Mouse (Mus musculus) kidney, embryonic 16.5 days (tissue): ENCODE results near the gene Adh5. TPM values are rescaled to one million over a fixed set of nuclear protein-coding genes. Genes with fewer than 3 reads are reported as not detected.
"Not testable (repeated sequence)": the region's sequence is repeated elsewhere in the genome, so short reads cannot be mapped to it uniquely, and the experiment has no call there.

Experiments used
- ATAC-seq: fragments of 200-750 bp; cut with Nextera tagmentation; 2 replicates; pipeline ENCODE4 v1.8.0; 2017; ENCODE audit warnings: moderate TSS enrichment; ENCODE audit not compliant: low FRiP score, low TSS enrichment
- H3K27ac ChIP-seq: fragments of 300-500 bp; sonication (generic); 2 replicates; pipeline ENCODE4 v1.5.1; 2014; ENCODE audit warnings: low read length
- H3K27me3 ChIP-seq: fragments of 300-500 bp; sonication (generic); 2 replicates; pipeline ENCODE4 v1.6.1; 2014; ENCODE audit warnings: low read length, control low read depth, mixed read lengths; ENCODE audit not compliant: insufficient read depth
- H3K36me3 ChIP-seq: fragments of 300-500 bp; sonication (generic); 2 replicates; pipeline ENCODE4 v1.6.1; 2014; ENCODE audit warnings: low read length, control low read depth, mixed read lengths; ENCODE audit not compliant: insufficient read depth
- H3K4me1 ChIP-seq: fragments of 300-500 bp; sonication (generic); 2 replicates; pipeline ENCODE4 v1.6.1; 2014; ENCODE audit warnings: low read length, control low read depth, mixed read lengths; ENCODE audit not compliant: insufficient read depth
- H3K4me2 ChIP-seq: fragments of 300-500 bp; sonication (generic); replicated peaks from 2 replicates; pipeline ENCODE4 v1.6.1; 2014; ENCODE audit warnings: low read depth, low read length
- H3K4me3 ChIP-seq: fragments of 300-500 bp; sonication (generic); 2 replicates; pipeline ENCODE4 v1.5.1; 2014; ENCODE audit warnings: mild to moderate bottlenecking, low read length
- H3K9ac ChIP-seq: fragments of 300-500 bp; sonication (generic); replicated peaks from 2 replicates; pipeline ENCODE4 v1.6.1; 2014; ENCODE audit warnings: low read length
- H3K9me3 ChIP-seq: fragments of 300-500 bp; sonication (generic); 2 replicates; pipeline ENCODE4 v1.6.1; 2016; ENCODE audit warnings: low read length, control low read depth
- whole genome bisulfite sequencing: fragments of 180-500 bp; shearing (Covaris S2); extraction: QIAGEN DNeasy Blood & Tissue Kit; methylation state at CpG from one replicate; pipeline ENCODE4 v1.1.7; 2014; 5-methylcytosine and 5-hydroxymethylcytosine counted together
- polyA plus RNA-seq: library from polyadenylated mRNA; unstranded; fragments of >200 nt; fragmentation: Nextera tagmentation; extraction: Ambion mirVana; gene quantifications from 2 replicates; pipeline ENCODE4 v1.2.1, GENCODE M21; 2015

The Adh5 gene
- polyA plus RNA-seq, 1 experiment from 2014 or later: 276 TPM

- Histone ChIP-seq H3K9me3 (no peaks in the 10 kb centered on the region), H3K36me3 (peaks cover 91% of the 10 kb centered on the region), H3K4me3 (no peak overlapping the region), H3K27ac (no peak overlapping the region), H3K4me2 (no peak overlapping the region), H3K27me3 (no peaks in the 10 kb centered on the region), H3K4me1 (no peaks in the 10 kb centered on the region), H3K9ac (no peak overlapping the region)
- no peak for ATAC-seq
- WGBS: 89% methylated on average over 13 of the region's 13 CpGs
These were observed 12.0 kb downstream of the Adh5 start for GRCm38 (mm10) chr3:138454711-138455435.

- Histone ChIP-seq H3K4me3 (no peak overlapping the region), H3K4me2 (no peak overlapping the region), H3K9me3 (no peaks in the 10 kb centered on the region), H3K36me3 (peaks cover 84% of the 10 kb centered on the region), H3K27ac (no peak overlapping the region), H3K27me3 (no peaks in the 10 kb centered on the region), H3K9ac (no peak overlapping the region), H3K4me1 (no peaks in the 10 kb centered on the region)
- no peak for ATAC-seq
- WGBS: 94% methylated on average over 3 of the region's 3 CpGs
These were observed 15.5 kb downstream of the Adh5 start for GRCm38 (mm10) chr3:138458441-138458840.

DNA sequence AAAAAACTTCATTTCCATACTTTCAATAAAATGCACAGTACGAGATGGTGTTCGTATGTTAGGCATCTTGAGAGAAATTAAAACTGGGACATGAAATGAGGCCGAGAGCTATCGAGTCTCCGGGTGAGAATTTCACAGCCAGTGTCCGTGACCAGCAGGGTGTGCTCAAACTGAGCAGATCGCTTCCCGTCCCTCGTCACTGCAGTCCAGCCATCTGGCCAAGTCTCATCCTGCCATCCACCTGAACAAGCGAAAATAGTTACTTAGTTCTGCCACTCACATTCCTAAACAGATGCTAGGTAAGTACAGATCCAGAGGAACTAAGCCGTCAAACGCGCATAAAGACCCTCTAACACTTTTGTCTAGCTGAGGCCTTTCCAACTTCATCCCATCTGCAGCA is 17.4 kb downstream of the Adh5 start:
- WGBS: 77% methylated on average over 13 of the region's 13 CpGs
- Histone ChIP-seq H3K4me2 (no peak overlapping the region), H3K36me3 (peaks cover 78% of the 10 kb centered on the region), H3K9me3 (no peaks in the 10 kb centered on the region), H3K4me3 (no peak overlapping the region), H3K4me1 (no peaks in the 10 kb centered on the region), H3K27me3 (no peaks in the 10 kb centered on the region), H3K27ac (no peak overlapping the region), H3K9ac (no peak overlapping the region)
- no peak for ATAC-seq

- Histone ChIP-seq H3K9me3 (no peaks in the 10 kb centered on the region), H3K4me1 (no peaks in the 10 kb centered on the region), H3K9ac (no peak overlapping the region), H3K27ac (no peak overlapping the region), H3K27me3 (no peaks in the 10 kb centered on the region), H3K36me3 (peaks cover 73% of the 10 kb centered on the region), H3K4me2 (no peak overlapping the region), H3K4me3 (no peak overlapping the region)
- WGBS: 88% methylated on average over 3 of the region's 3 CpGs
- ATAC-seq: no peak
These were observed 18.9 kb downstream of the Adh5 start for GRCm38 (mm10) chr3:138461832-138462231.

DNA sequence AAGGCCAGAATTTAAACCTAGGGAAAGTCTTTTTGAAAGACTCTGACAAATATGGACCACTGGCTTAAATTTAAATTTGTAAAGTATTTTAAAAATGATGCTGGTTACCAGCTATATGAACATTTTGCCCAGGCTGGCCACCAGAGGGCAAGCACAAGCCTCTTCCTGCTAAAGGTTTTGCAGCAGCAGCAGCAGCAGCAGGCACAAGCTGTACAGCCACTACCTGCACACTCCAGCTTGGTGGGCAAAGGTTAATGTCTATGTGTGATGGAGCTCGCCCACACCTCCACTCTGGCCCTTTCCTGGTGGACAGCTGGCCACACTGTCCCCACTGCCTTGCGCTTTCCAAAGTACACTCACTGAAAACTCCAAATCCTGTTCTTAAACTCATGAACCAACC is 20.2 kb downstream of the Adh5 start:
- no peak overlapping the region for H3K4me2 ChIP-seq
- no peaks in the 10 kb centered on the region for H3K4me1 ChIP-seq
- H3K27me3 ChIP-seq: no peaks in the 10 kb centered on the region
- no peak overlapping the region for H3K9ac ChIP-seq
- 61% methylated on average over 2 of the region's 2 CpGs for WGBS
- H3K4me3 ChIP-seq: no peak overlapping the region
- no peaks in the 10 kb centered on the region for H3K9me3 ChIP-seq
- H3K27ac ChIP-seq: no peak overlapping the region
- H3K36me3 ChIP-seq: peaks cover 64% of the 10 kb centered on the region
- ATAC-seq: peak; percentile 85; the same call in 1 of the 2 replicates

GRCm38 (mm10) chr3:138463807-138464206 is 20.9 kb downstream of the Adh5 start:
- no peak overlapping the region for H3K4me3 ChIP-seq
- no peak for ATAC-seq
- WGBS: 86% methylated on average over 6 of the region's 6 CpGs
- peaks cover 65% of the 10 kb centered on the region for H3K36me3 ChIP-seq
- H3K4me2 ChIP-seq: no peak overlapping the region
- H3K27ac ChIP-seq: no peak overlapping the region
- no peaks in the 10 kb centered on the region for H3K4me1 ChIP-seq
- no peaks in the 10 kb centered on the region for H3K27me3 ChIP-seq
- no peak overlapping the region for H3K9ac ChIP-seq
- no peaks in the 10 kb centered on the region for H3K9me3 ChIP-seq

DNA sequence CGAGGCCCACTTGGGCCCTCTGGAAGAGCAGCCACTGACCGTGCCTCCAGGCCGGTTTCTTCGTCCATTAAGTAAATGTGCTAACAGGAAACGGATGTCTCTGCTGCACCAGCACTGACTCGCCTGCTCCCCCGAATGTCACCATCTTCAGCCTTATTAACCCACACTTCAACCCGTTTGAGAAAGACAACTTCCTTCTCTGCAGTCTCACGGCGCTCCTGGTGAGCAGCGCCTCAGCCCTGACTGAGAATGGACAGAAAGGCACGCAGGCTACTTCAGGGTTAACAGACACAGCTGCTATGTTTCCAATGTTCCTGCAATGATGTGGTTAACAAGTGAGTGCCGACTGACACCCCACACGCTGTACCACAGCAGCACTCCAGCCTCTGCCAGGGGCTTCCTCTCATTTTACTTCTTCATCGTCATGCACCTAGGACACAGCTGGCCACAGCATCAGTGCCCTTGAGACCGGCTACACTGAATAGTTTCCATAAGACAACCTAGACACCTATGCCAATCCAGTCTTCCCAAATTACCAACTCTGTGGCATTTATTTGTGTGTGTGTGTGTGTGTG is 21.8 kb downstream of the Adh5 start:
- Histone ChIP-seq H3K36me3 (peaks cover 63% of the 10 kb centered on the region), H3K4me1 (no peaks in the 10 kb centered on the region), H3K9me3 (no peaks in the 10 kb centered on the region), H3K9ac (no peak overlapping the region), H3K27ac (no peak overlapping the region), H3K4me3 (no peak overlapping the region), H3K27me3 (no peaks in the 10 kb centered on the region), H3K4me2 (no peak overlapping the region)
- WGBS: 57% methylated on average over 16 of the region's 16 CpGs
- no peak for ATAC-seq

DNA sequence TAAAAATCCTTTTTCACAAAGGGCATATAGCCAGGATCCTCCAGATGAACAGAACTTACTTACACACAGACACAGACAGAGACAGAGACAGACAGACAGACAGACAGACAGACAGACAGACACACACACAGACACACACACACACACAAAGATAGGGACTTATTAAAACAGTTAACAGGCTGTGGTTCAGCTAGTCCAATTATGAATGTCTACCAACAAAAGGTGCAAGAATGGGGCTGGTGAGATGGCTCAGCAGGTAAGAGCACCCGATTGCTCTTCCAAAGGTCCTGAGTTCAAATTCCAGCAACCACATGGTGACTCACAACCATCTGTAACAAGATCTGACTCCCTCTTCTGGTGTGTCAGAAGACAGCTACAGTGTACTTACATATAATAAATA is 23.8 kb downstream of the Adh5 start:
- H3K27me3 ChIP-seq: not testable (repeated sequence)

DNA sequence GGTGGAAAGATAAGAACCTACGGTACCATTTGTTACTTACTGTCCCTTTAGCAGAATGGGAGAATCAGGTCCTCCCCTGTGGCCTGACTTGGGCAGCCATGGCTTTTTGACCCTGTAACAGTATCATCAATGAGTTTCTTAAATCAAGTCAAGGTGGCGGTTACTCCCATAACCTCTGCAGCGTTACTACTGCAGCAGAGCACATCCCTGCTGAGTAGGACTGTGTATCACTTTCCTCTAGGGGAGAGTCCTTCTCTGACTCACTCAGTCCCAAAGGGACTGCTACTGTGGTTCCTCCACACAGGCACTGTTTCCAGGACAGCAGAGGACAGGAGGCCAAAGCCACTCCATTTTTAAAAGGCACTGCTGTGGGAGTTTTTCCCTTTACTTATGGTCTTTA is 28.2 kb downstream of the Adh5 start:
- no peaks in the 10 kb centered on the region for H3K9me3 ChIP-seq
- H3K4me1 ChIP-seq: 0 out of 2 replicates have a peak, but pooled peaks cover 4% of the 10 kb centered on the region
- H3K4me3 ChIP-seq: no peak overlapping the region
- peak; percentile 82 for ATAC-seq
- no peak overlapping the region for H3K4me2 ChIP-seq
- no peak overlapping the region for H3K9ac ChIP-seq
- no peaks in the 10 kb centered on the region for H3K27me3 ChIP-seq
- 47% methylated on average over 3 of the region's 3 CpGs for WGBS
- no peak overlapping the region for H3K27ac ChIP-seq
- peaks cover 45% of the 10 kb centered on the region for H3K36me3 ChIP-seq

More for the DNA sequence above, 23.8 kb downstream of the Adh5 start:
- not testable (repeated sequence) for H3K4me2 ChIP-seq, H3K9me3 ChIP-seq, H3K4me3 ChIP-seq, H3K4me1 ChIP-seq, H3K27ac ChIP-seq, H3K9ac ChIP-seq, ATAC-seq
- peaks cover 60% of the 10 kb centered on the region for H3K36me3 ChIP-seq
- WGBS: 93% methylated on average over 1 of the region's 1 CpGs

DNA sequence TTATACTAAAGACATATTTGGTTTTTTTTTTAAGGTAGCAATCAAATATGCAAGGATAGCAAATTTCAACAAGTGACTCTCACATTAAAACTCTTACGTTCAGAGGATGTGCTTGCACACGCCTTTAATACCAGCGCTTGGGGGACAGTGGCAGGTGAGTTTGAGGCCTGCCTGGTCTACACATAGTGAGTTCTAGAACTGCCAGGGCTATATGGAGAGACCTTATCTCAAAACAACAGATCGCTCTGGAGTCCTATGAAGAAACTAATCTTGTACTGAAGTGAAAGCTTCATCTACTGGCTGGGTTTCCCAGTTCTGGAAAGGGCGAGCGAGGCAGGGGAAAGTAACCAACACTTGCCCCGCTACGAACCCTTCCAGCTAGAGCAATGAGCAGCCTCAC is 36.6 kb downstream of the Adh5 start:
- WGBS: 94% methylated on average over 8 of the region's 8 CpGs
- Histone ChIP-seq H3K36me3 (peaks cover 28% of the 10 kb centered on the region), H3K9me3 (no peaks in the 10 kb centered on the region), H3K27me3 (no peaks in the 10 kb centered on the region), H3K27ac (no peak overlapping the region), H3K9ac (no peak overlapping the region), H3K4me2 (no peak overlapping the region), H3K4me3 (no peak overlapping the region), H3K4me1 (no peaks in the 10 kb centered on the region)
- ATAC-seq: no peak
